Mouse (Mus musculus) adrenal gland, postnatal 0 days (tissue): ENCODE data around the gene Olfr1264. TPM values are rescaled to one million over a fixed set of nuclear protein-coding genes. Genes with fewer than 3 reads are reported as not detected.

Experiments
- polyA plus RNA-seq: library from polyadenylated mRNA; unstranded; fragments of >200 nt; fragmentation: Nextera tagmentation; extraction: Ambion mirVana; gene quantifications from 2 replicates; pipeline ENCODE4 v1.2.1, GENCODE M21; 2015

Olfr1264 gene
- not detected in 2 replicates for polyA plus RNA-seq

DNA sequence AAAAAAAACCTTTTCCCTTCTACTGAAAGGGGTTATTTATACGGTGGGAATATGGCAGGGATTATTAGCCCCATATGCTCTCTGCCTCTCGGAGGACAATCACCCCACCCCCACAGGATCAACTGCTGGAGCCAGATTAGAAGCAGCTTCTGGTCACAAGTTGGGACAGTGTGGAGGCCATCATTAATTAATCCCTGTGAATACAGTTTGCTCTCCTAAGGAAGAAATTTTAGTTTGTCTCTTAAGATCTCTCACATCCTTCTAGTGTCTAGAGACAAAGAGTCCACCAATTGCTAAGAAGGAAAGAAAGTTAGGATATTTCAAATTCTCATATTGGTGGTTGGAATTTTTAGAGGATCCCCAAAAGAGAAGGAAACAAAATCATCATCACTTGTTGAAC lies at the start of gene Olfr1264:
Olfr1264 (minus strand) TSS at position 101 of the 400 bp plus-strand sequence.

DNA sequence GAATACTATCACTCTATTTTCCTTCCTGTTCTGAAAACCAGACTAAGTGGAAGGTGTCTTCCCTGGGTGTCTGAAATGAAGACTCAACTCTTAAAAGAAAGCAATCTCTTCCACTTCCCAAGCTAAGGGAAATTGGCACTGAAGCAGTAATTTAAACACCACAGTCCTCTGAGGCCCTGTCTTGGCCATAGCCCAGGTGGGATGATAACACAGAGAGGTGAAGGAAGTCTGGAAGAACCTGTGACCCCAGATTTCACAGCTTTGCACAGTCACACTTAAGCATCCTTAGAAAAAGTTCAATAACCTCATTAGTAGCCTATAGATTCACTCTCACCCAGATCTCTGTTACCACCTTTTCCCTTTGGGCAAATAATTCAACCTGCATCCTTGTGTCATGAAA lies 38.1 kb upstream of the Olfr1264 start, which contains the start of gene Olfr140:
Olfr140 (minus strand) TSS at position 101 of the 400 bp plus-strand sequence.

DNA sequence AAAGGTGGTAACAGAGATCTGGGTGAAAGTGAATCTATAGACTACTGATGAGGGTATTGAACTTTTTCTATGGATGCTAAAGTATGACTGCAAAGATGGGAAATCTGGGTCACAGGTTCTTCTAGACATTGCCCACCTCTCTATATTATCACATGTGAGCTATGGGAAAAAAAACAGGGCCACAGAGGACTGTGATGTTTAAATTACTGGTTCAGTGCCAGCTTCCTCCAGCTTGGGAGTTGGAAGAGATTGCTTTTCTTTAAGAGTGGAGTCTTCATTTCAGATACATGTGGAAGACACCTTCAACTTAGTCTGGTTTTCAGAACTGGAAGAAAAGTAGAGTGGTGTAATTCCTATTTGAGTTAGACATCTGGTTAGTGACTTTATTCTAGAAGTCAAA lies 9.7 kb upstream of the Olfr1264 start, which contains the start of gene Olfr1265:
Olfr1265 (plus strand) TSS at position 301 of the 400 bp plus-strand sequence.

DNA sequence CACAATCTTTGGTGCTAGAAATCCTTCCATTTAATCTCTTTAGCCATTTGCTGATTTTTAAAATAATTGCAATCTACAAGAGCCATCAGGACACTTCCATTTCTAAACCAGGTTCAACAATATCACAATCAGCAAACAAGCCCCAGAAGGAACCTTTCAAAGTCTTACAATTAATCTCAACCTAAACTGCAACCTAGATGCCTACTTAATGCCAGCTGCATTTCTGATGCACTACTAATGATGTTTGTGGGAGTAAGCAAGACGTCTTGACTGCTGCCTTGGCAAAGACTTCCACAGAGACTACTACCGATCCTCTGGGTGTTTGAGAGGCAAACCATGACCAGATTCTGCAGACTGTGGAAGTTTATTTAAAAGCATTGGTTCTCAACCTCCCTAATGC lies 13.5 kb downstream of the Olfr1264 start, which contains the start of gene Olfr1263:
Olfr1263 (plus strand) TSS at position 301 of the 400 bp plus-strand sequence.

DNA sequence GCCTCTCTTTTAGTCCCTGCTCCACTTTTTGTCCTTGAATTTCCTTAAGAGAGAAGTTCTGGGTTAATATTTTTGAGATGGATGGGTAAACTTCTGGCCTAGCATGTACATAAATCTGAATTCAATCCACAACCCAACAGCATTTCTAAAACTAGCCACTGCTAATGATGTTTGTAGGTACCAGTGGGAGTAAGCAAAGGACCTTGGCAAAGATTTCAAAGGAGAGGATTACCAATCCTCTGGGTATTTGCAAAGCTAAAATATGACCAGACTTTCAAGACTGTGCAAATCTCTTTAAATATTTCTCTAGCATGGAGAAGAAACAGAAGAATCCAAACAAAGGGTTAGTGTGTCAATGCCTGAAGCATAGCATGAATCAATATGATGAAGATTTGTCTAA lies 25.5 kb downstream of the Olfr1264 start, which contains the start of gene Olfr1262:
Olfr1262 (plus strand) TSS at position 301 of the 400 bp plus-strand sequence.

DNA sequence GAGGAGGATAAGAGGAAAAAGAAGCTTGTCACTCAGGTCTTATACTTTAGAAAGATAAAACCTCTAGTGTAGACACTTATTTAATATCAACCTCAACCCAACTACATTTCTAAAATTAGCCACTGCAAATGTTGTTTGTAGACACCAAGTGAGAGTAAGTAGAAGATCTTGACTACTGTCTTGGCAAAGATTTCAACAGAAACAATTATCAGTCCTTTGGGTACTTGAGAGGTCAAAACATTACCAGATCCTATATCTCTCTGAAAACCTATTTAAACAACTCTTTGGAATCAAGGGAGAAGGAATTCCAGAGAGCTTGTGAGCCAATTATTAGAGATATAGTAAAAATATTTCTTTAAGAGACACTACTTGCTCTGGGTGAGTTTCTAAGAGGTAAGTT lies 34.5 kb downstream of the Olfr1264 start, which contains the start of gene Olfr1261:
Olfr1261 (plus strand) TSS at position 301 of the 400 bp plus-strand sequence.

DNA sequence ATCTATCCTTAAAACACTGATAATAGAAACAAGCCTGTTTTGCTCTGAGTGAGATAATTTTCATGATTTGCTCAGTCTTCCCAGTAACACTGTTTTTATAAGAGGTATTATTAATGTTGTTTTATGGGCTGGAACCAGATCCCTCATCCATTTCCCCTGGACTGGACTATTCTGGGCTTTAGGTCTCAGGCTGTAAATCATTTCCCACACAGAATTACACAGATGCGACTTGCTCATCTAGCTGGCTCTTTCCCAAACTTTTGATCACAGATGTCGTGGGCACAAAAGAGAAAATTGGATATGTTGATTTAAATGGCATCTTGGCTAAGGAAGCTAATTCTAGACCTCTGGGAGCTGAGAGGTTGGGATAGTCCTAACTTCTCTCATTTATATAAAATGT lies 51.2 kb downstream of the Olfr1264 start, which contains the start of gene Olfr1260:
Olfr1260 (plus strand) TSS at position 157 of the 400 bp plus-strand sequence.

Other genes starting within 250 kb of the Olfr1264 start
- gene Olfr1254, start 232.0 kb downstream of the Olfr1264 start, polyA plus RNA-seq: not detected in 2 replicates
- gene Olfr1255, start 213.5 kb downstream of the Olfr1264 start, polyA plus RNA-seq: not detected in 2 replicates
- not detected in 2 replicates for gene Olfr1256, start 184.0 kb downstream of the Olfr1264 start, polyA plus RNA-seq
- gene Olfr48, start 177.4 kb downstream of the Olfr1264 start, polyA plus RNA-seq: not detected in 2 replicates
- not detected in 2 replicates for gene Olfr1257, start 147.1 kb downstream of the Olfr1264 start, polyA plus RNA-seq
- gene Olfr1258, start 98.3 kb downstream of the Olfr1264 start, polyA plus RNA-seq: not detected in 2 replicates
- gene Olfr1259, start 76.9 kb downstream of the Olfr1264 start, polyA plus RNA-seq: not detected in 2 replicates
- gene Olfr1260, start 51.2 kb downstream of the Olfr1264 start, polyA plus RNA-seq: 0.23 and 0.35 TPM in 2 replicates
- not detected in 2 replicates for gene Olfr1261, start 34.4 kb downstream of the Olfr1264 start, polyA plus RNA-seq
- gene Olfr1262, start 25.4 kb downstream of the Olfr1264 start, polyA plus RNA-seq: not detected in 2 replicates
- not detected in 2 replicates for gene Olfr1263, start 13.4 kb downstream of the Olfr1264 start, polyA plus RNA-seq
- gene Olfr1265, start 9.8 kb upstream of the Olfr1264 start, polyA plus RNA-seq: not detected in 2 replicates
- gene Olfr140, start 38.0 kb upstream of the Olfr1264 start, polyA plus RNA-seq: not detected in 2 replicates
- not detected in 2 replicates for gene Olfr1269, start 95.8 kb upstream of the Olfr1264 start, polyA plus RNA-seq
- not detected in 2 replicates for gene Olfr32, start 116.7 kb upstream of the Olfr1264 start, polyA plus RNA-seq
- gene Olfr1270, start 127.5 kb upstream of the Olfr1264 start, polyA plus RNA-seq: not detected in 2 replicates
- gene Olfr1506, start 198.9 kb upstream of the Olfr1264 start, polyA plus RNA-seq: not detected in 2 replicates
- gene Olfr142, start 232.0 kb upstream of the Olfr1264 start, polyA plus RNA-seq: not detected in 2 replicates
- not detected in 2 replicates for gene Olfr1271, start 245.5 kb upstream of the Olfr1264 start, polyA plus RNA-seq